Mouse (Mus musculus): ENCODE measurements around the gene Tgoln1.

DNA sequence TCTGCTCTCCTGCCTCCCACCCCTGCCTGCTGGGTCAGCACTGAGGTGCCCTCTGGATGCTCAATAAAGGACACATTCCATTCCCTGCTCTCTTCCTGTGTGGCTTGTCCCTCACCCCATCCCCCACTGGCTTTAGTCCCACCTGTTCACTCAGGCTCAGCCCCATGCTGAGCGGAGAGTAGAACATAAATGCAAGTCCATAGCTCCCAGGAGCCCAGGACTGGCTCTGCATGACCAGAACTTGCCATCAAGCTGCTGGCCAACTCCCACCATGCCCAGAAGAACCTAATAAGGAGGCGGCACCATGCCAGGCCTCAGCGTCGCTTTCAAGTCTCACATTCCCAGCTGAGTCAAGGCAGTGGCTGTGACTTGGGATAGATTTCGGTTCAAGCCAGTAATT is 53.9 kb downstream of the Tgoln1 start:
- TF ChIP-seq GATA1 (IDR thresholded peaks at IDR 0.05; ENCODE audit: low read length) (no peak), TAL1 (IDR thresholded peaks at IDR 0.05; ENCODE audit: low read length) (no peak)
